Mouse (Mus musculus) gastrocnemius, postnatal 14 days (tissue): Measurements from ENCODE around the gene Pde6g. TPM values are rescaled to one million over a fixed set of nuclear protein-coding genes. Genes with fewer than 3 reads are reported as not detected.
"Not testable (repeated sequence)": the region's sequence is repeated elsewhere in the genome, so short reads cannot be mapped to it uniquely, and the experiment has no call there.

Experiments
- DNase-seq: peaks from one replicate; pipeline ENCODE4 v3.0.0; 2021; ENCODE audit warnings: mixed read lengths
- intact Hi-C: fragments of 180-260 bp; cut with DNase I; formaldehyde crosslinking; loops from one replicate; pipeline ENCODE4 v1.15.1; 2025; ENCODE audit warnings: low total_unique reads
- total RNA-seq, 2 experiments: library from RNA; stranded (reverse); gene quantifications; 2 replicates each; pipeline ENCODE4 v1.2.3; 2021

Pde6g gene
- total RNA-seq, 2 experiments from 2014 or later: 0.16 to 0.35 TPM

DNA sequence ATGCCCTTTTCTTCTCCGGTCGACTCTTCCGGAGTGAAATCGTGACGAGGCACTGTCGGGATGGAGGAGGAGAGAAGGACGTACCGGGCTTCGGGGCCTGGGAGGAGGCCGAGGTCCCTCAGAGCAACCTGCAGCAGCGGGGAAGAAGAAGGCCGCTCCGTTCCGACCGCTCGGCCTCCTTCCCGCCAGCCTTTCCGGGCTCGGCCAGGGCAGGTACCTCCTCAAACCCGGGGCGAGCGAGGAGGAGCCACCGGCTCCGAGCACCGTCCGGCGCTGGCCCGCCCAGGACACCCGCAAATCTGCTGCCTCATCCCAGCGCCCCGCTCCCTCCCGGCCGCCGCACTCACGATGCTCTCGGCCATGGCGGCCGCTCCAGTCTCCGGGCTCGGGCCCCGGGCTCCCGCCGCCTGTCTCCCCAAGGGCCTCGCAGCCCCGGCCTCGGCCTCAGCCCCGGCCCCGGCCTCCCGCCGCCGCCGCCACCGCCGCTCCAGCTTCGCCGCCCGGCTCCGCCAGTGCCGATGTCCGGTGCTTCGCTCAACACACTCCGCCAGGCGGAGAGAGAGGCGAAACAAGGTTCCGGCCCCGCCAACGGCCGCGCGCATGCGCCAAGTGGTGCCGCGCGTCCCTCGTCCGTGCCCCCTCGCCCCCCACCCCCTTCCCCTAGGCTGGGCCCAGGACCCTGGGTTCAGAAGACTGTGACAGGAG, 16.0 kb downstream of the Pde6g start, which contains the start of gene Nploc4:
Gene Nploc4 (minus strand): TSS at position 557 of the 705 bp plus-strand sequence.
- intact Hi-C loops: no loop called here
- DNase-seq: peak; percentile 88

DNA sequence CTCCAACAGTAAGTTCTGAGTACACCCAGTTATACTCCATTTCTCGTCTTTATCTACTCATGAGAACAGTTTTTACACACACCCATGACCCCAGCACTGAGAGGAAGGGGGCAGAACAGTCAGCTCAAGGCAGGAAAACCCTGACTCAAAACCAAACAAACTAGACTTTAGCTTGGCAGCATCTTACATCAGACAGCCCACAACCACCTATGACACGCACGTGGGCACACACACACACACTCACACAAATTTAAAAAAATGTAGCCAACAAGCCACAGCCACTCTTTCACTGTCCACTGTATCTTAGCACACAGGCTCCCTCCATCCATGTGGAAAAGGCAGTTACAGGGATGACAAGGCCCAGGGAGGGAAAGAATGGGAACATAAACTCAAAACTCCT, 26.6 kb downstream of the Pde6g start:
- intact Hi-C loops: no loop called here
- no peak for DNase-seq

DNA sequence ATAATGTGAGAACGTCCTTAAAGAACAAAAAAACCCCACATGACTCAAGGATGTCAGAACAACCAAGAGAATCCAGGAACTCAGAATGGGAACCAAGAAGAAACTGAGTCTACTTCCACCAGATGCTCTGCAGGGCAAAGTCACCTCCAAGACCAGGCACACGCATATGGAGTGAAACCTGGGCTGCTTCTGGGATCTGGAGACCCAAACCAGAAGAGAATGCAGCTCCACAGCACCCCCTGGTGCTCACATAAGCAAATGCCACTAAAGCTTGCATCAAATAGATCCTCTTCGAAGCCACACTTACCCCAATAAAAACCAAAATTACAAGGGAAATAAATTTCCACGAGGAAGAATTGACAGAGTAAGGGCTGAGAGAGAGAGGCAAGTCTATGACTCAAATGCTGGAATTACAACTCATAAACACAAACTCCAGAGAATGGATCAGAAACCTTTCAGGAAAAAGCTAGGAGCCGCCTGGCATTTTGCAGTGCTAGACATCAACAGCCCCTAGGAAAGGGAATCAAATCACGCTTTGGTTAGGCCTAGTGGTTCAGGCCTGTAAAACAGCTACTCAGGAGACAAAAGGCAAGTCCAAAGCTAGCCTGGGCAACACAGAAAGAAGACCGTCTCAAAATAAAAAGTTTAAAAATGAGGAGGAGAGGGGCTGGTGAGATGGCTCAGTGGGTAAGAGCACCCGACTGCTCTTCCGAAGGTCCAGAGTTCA, 29.6 kb downstream of the Pde6g start:
- peak; percentile 49 for DNase-seq

DNA sequence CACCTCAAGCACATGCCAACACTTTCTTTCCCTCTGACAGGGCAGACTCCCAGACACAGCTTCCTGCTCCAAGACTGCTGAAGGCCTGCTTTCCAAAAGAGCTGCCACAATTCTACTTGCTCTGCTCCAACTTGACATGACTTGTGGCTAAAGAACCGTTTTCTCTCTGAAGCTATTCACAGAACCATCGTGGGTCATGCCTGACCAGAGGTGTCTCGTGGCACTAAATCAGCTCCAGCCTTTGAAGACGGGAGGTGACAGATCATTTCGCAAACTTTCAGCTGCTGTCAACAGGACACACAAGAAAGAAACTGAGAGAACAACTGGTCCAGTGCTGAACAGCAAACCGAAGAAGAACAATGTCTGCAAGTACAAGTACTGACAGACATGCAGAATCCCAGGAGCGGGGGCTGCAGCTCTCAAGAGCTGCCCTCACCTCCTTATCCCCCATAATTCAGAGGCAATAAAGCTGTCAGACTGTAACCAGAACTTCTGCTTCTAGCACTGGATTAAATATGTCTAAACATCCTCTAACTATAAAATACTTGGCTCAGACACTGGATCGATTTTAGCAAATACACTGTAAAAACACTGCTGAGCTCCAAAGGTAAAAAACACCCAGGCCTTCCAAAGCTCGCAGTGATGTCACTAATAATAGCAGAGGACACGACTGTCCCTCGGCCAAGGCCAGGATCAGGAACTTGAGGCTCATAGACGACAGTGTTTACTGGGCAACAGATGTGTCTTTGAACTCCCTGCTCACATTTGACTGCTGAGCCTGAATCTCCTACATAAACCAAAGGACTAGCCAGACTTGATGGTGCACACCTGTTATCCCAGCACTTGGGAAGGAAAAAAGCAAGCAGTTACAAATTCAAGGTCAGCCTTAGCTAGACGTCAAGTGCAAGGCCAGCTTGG, 30.4 kb downstream of the Pde6g start:
- intact Hi-C loops: no loop called here
- no peak for DNase-seq

More for the DNA sequence above, 29.6 kb downstream of the Pde6g start:
- intact Hi-C loops: no loop called here

DNA sequence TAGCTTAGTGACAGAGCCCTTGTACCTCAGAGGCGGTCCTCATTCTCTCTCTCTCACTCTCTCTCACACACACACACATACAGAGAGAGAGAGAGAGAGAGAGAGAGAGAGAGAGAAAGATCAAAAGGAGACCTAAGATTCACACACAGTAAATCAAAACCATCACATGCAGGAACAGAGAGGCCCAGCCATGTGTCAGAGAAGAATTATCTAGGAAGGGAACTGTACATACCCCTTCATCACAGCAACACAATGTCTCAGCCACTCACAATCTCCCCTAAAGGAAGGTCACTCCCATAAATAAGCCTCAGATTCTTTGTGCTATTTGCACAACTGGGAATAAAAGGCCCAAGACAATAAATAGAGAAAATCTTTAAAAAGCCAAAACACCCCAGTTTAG, 34.7 kb downstream of the Pde6g start:
- intact Hi-C loops: no loop called here
- DNase-seq: no peak

DNA sequence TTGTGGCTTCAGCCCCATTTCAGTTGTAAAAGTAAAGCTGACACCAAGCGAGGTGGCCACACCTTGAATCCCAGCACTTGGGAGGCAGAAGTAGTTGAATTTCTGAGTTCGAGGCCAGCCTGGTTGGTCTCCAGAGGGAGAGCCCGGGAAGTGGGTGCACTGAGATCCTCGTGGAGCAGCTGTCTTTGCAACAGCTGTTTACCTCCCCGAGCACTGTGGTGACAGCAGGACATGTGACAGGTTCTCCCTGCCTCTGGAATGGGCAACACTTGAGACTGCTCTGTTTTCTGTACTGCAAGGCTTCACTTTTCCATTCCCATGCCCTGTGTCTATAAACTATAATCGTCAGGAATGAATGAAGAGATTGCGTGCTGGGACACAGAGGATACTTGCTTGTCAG, 35.4 kb downstream of the Pde6g start:
- no peak for DNase-seq
- intact Hi-C loops: no loop called here

DNA sequence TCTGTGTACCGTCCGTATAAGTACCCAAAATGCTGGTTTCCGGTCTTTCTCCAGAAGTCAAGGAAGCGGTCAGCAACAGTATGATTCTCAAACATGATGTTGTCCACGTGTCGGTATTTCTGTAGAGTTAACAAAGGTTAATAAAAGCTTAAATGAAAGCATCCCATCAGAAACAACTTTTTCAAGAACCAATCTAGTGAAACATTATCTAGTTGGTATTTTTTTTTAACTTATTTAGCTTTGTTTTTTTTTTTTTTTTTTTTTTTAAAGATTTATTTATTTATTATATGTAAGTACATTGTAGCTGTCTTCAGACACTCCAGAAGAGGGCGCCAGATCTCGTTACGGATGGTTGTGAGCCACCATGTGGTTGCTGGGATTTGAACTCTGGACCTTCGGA, 39.7 kb downstream of the Pde6g start:
- intact Hi-C loops, DNase-seq: not testable (repeated sequence)

DNA sequence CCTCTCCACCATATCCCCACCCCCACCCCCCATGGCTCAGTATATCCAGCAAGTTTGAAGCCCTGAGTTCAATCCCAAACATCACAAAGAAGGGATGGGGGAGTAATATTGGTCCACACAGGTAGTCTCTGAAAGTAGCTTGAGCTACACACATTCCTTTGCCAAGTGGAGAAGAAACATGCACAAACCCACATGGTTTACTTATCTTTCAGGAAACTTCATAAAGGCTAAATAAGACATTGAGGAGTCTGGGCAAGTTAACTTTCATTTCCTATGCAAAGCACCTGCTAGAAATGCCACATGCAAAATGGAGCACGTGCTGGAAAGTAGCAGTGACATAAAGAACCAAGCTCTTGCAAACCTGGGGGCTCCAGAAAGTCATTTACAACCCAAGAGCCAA, 46.9 kb downstream of the Pde6g start:
- intact Hi-C loops: no loop called here
- no peak for DNase-seq

DNA sequence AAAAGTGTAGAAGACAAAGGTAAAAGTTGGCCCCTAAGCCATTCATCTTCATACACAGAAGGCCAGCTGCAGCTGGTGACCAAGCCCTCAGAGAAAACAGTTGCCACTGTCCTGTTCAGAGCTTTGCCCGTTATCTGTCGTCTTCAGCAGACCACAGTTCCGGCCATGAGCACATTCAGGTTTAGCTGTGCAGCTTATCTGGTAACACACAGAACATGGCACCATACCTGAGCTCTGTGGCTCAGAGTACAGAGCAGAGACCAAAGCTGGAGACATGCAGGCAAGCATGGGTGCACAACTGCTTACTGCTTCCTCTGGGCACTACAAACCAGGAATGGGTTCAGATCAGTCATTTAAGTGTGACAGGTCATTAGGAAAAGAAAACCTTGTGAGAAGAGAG, 47.4 kb downstream of the Pde6g start:
- intact Hi-C loops: no loop called here
- no peak for DNase-seq

DNA sequence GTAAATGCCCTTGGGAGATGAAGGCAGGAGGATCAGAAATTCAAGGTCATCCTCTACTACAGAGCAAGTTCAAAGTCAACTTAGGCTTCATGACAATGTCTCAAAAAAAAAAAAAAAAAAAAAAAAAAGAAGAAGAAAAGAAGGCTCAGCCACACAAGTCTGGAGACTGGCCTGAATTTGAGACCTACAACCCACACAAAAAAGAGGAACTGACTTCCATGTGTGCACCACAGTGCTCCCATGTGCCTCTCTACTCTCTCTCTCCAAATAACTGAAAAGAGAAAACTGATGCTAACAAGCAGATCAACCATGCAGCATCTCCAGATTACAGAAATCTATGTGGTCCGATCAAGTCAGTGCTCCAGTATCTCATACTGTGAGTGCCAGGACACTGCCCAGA, 48.5 kb downstream of the Pde6g start:
- DNase-seq: no peak
- intact Hi-C loops: no loop called here

DNA sequence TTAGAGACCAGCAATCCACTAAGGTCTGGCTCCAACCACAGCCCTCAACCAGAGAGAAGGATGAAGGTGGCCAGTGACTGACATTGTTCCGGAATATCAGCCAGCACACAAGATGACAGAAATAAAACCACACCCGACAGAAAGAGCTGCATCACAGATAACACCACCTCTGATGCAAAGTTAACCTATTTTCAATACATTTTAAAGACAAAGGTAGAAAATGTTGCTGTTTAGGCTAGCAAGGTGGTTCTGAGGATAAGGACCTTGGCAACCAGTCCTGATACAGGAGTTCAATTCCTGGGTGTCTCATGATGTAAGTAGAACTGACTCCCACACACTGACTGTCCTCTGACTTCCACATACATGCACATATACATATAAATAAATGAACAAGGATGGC, 54.0 kb downstream of the Pde6g start:
- no peak for DNase-seq
- intact Hi-C loops: no loop called here

Other genes with a start within 250 kb of the Pde6g start
- gene Bahcc1, start 220.6 kb downstream of the Pde6g start, total RNA-seq: 1 to 10 TPM; 3.4 to 8.1 TPM
- gene Actg1, start 105.0 kb downstream of the Pde6g start, total RNA-seq: 100 to 1,000 TPM; 308 to 391 TPM
- under 1 TPM; 0.16 to 0.39 TPM for gene Fscn2, start 92.0 kb downstream of the Pde6g start, total RNA-seq
- gene Faap100, start 74.7 kb downstream of the Pde6g start, total RNA-seq: 10 to 100 TPM; 11.2 to 16.0 TPM
- 10 to 100 TPM; 55.1 to 61.7 TPM for gene Nploc4, start 15.8 kb downstream of the Pde6g start, total RNA-seq
- not detected for gene Tspan10, start 10.9 kb downstream of the Pde6g start, total RNA-seq
- gene Oxld1, start 4.6 kb upstream of the Pde6g start, total RNA-seq: 10 to 100 TPM; 26.5 to 29.0 TPM
- 1 to 10 TPM; 4.3 to 5.3 TPM for gene Ccdc137, start 4.6 kb upstream of the Pde6g start, total RNA-seq
- gene Arl16, start 14.1 kb upstream of the Pde6g start, total RNA-seq: 10 to 100 TPM; 11.4 to 11.8 TPM
- 100 to 1,000 TPM; 133 to 143 TPM for gene Mrpl12, start 31.1 kb upstream of the Pde6g start, total RNA-seq
- 1 to 10 TPM; 5.1 to 7.0 TPM for gene Slc25a10, start 38.3 kb upstream of the Pde6g start, total RNA-seq
- under 1 TPM in 1 of 2 experiments, not detected in 1; 0.38 TPM for gene Gcgr, start 77.2 kb upstream of the Pde6g start, total RNA-seq
- 10 to 100 TPM; 31.1 to 33.3 TPM for gene Mcrip1, start 96.2 kb upstream of the Pde6g start, total RNA-seq
- gene Ppp1r27, start 97.6 kb upstream of the Pde6g start, total RNA-seq: 100 to 1,000 TPM; 159 to 234 TPM
- 100 to 1,000 TPM; 264 to 301 TPM for gene P4hb, start 119.8 kb upstream of the Pde6g start, total RNA-seq
- 100 to 1,000 TPM; 118 to 144 TPM for gene Arhgdia, start 128.1 kb upstream of the Pde6g start, total RNA-seq
- gene Alyref, start 144.9 kb upstream of the Pde6g start, total RNA-seq: 10 to 100 TPM; 44.6 to 60.9 TPM
- gene Anapc11, start 144.9 kb upstream of the Pde6g start, total RNA-seq: 10 to 100 TPM; 54.0 to 55.6 TPM
- gene Npb, start 155.0 kb upstream of the Pde6g start, total RNA-seq: not detected
- gene Pcyt2, start 164.4 kb upstream of the Pde6g start, total RNA-seq: 10 to 100 TPM; 25.7 to 25.8 TPM
- 1 to 10 TPM; 5.2 to 5.4 TPM for gene Sirt7, start 171.7 kb upstream of the Pde6g start, total RNA-seq
- gene Mafg, start 180.1 kb upstream of the Pde6g start, total RNA-seq: 10 to 100 TPM; 29.9 to 33.1 TPM
- 10 to 100 TPM; 10.3 to 13.3 TPM for gene Pycr1, start 190.3 kb upstream of the Pde6g start, total RNA-seq
- 100 to 1,000 TPM; 111 to 136 TPM for gene Myadml2, start 194.7 kb upstream of the Pde6g start, total RNA-seq
- under 1 TPM in 1 of 2 experiments, not detected in 1; 0.39 TPM for gene Notum, start 207.7 kb upstream of the Pde6g start, total RNA-seq
- 10 to 100 TPM; 25.0 to 26.9 TPM for gene Aspscr1, start 219.5 kb upstream of the Pde6g start, total RNA-seq